Mouse (Mus musculus) hindbrain, embryonic 15.5 days (tissue): Measurements from ENCODE around the gene Cdca4. TPM values are rescaled to one million over a fixed set of nuclear protein-coding genes. Genes with fewer than 3 reads are reported as not detected.
"Not testable (repeated sequence)": the region's sequence is repeated elsewhere in the genome, so short reads cannot be mapped to it uniquely, and the experiment has no call there.

Experiments
- ATAC-seq: fragments of 200-750 bp; cut with Nextera tagmentation; 2 replicates; pipeline ENCODE4 v1.8.0; 2017; ENCODE audit warnings: low read depth, moderate number of reproducible peaks, moderate TSS enrichment; ENCODE audit not compliant: low FRiP score
- H3K27ac ChIP-seq: fragments of 300-500 bp; sonication (generic); replicated peaks from 2 replicates; pipeline ENCODE4 v1.5.1; 2015; ENCODE audit warnings: mild to moderate bottlenecking, inconsistent platforms
- H3K27me3 ChIP-seq: fragments of 300-500 bp; sonication (generic); 2 replicates; pipeline ENCODE4 v1.6.1; 2015; ENCODE audit warnings: control low read depth, inconsistent platforms
- H3K36me3 ChIP-seq: fragments of 300-500 bp; sonication (generic); 2 replicates; pipeline ENCODE4 v1.6.1; 2015; ENCODE audit warnings: control low read depth, inconsistent platforms
- H3K4me1 ChIP-seq: fragments of 300-500 bp; sonication (generic); replicated peaks from 2 replicates; pipeline ENCODE4 v1.6.1; 2015; ENCODE audit warnings: control low read depth, inconsistent platforms
- H3K4me2 ChIP-seq: fragments of 300-500 bp; sonication (generic); 2 replicates; pipeline ENCODE4 v1.6.1; 2015; ENCODE audit warnings: moderate library complexity, mild to moderate bottlenecking, inconsistent platforms
- H3K4me3 ChIP-seq: fragments of 300-500 bp; sonication (generic); 2 replicates; pipeline ENCODE4 v1.5.1; 2015; ENCODE audit warnings: mild to moderate bottlenecking, inconsistent platforms
- H3K9ac ChIP-seq: fragments of 300-500 bp; sonication (generic); 2 replicates; pipeline ENCODE4 v1.6.1; 2015; ENCODE audit warnings: inconsistent platforms
- H3K9me3 ChIP-seq: fragments of 300-500 bp; sonication (generic); 2 replicates; pipeline ENCODE4 v1.6.1; 2016; ENCODE audit warnings: control low read depth, inconsistent platforms
- WGBS: fragments of 180-500 bp; shearing (Covaris S2); methylation state at CpG from one replicate; pipeline ENCODE4 v1.1.7; 2015; 5-methylcytosine and 5-hydroxymethylcytosine counted together
- polyA plus RNA-seq: library from polyadenylated mRNA; unstranded; fragments of >200 nt; fragmentation: Nextera tagmentation; extraction: Ambion mirVana; gene quantifications from 2 replicates; pipeline ENCODE4 v1.2.1, GENCODE M21; 2015

Cdca4 gene
- polyA plus RNA-seq, 1 experiment from 2014 or later = 37.3 TPM

GRCm38 (mm10) chr12:112854610-112855333 is 25.5 kb upstream of the Cdca4 start:
- H3K27me3 ChIP-seq = no peaks in the 10 kb centered on the region

GRCm38 (mm10) chr12:112853050-112853729 is 24.0 kb upstream of the Cdca4 start:
- Histone ChIP-seq H3K36me3 (no peaks in the 10 kb centered on the region), H3K9me3 (no peaks in the 10 kb centered on the region), H3K27ac (no peak overlapping the region), H3K4me3 (no peak overlapping the region), H3K9ac (no peak overlapping the region), H3K27me3 (no peaks in the 10 kb centered on the region), H3K4me1 (no peaks in the 10 kb centered on the region), H3K4me2 (no peak overlapping the region)
- 88% methylated on average over 11 of the region's 11 CpGs for WGBS
- ATAC-seq = no peak

More at GRCm38 (mm10) chr12:112854610-112855333, 25.5 kb upstream of the Cdca4 start:
- H3K9me3 ChIP-seq = no peaks in the 10 kb centered on the region
- no peak overlapping the region for H3K9ac ChIP-seq
- H3K36me3 ChIP-seq = no peaks in the 10 kb centered on the region
- no peak overlapping the region for H3K27ac ChIP-seq
- H3K4me1 ChIP-seq = no peaks in the 10 kb centered on the region
- 82% methylated on average over 7 of the region's 7 CpGs for WGBS
- no peak overlapping the region for H3K4me3 ChIP-seq
- H3K4me2 ChIP-seq = no peak overlapping the region
- ATAC-seq = no peak

GRCm38 (mm10) chr12:112851116-112851515 is 21.9 kb upstream of the Cdca4 start:
- Histone ChIP-seq H3K36me3 (no peaks in the 10 kb centered on the region), H3K27me3 (no peaks in the 10 kb centered on the region), H3K27ac (no peak overlapping the region), H3K9me3 (no peaks in the 10 kb centered on the region), H3K9ac (no peak overlapping the region), H3K4me3 (no peak overlapping the region), H3K4me1 (no peaks in the 10 kb centered on the region), H3K4me2 (no peak overlapping the region)
- WGBS = 52% methylated on average over 8 of the region's 8 CpGs
- ATAC-seq = no peak

DNA sequence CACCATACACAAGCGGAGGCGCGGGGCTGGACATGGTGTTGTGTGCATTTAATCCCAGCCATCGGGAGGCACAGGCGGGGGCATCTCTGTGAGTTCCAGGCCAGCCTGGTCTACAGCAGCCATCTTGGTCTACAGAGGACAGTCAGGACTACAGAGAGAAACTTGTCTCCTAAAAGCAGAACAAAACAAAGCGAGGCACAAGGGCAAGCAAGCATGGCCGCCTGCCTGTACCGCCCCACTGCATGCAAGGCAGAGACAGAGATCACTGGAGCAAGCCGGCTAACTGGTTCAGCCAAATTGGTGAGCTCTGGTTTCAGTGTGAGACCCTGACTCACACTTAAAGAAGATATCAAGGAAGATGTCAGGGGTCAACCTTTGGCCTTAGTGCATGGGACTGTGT is 21.1 kb upstream of the Cdca4 start:
- no peaks in the 10 kb centered on the region for H3K4me1 ChIP-seq
- ATAC-seq = no peak
- no peaks in the 10 kb centered on the region for H3K9me3 ChIP-seq
- WGBS = 92% methylated on average over 9 of the region's 9 CpGs
- H3K4me2 ChIP-seq = no peak overlapping the region
- H3K4me3 ChIP-seq = no peak overlapping the region
- H3K27me3 ChIP-seq = no peaks in the 10 kb centered on the region
- H3K27ac ChIP-seq = no peak overlapping the region
- no peak overlapping the region for H3K9ac ChIP-seq
- H3K36me3 ChIP-seq = no peaks in the 10 kb centered on the region

- no peak overlapping the region for H3K9ac ChIP-seq
- no peaks in the 10 kb centered on the region for H3K27me3 ChIP-seq
- no peak overlapping the region for H3K4me2 ChIP-seq
- H3K4me3 ChIP-seq = no peak overlapping the region
- ATAC-seq = no peak
- H3K27ac ChIP-seq = no peak overlapping the region
- H3K4me1 ChIP-seq = no peaks in the 10 kb centered on the region
- 85% methylated on average over 11 of the region's 11 CpGs for WGBS
- no peaks in the 10 kb centered on the region for H3K9me3 ChIP-seq
- H3K36me3 ChIP-seq = no peaks in the 10 kb centered on the region
Measured at GRCm38 (mm10) chr12:112849235-112850022, 20.2 kb upstream of the Cdca4 start.

GRCm38 (mm10) chr12:112847880-112848279 is 18.7 kb upstream of the Cdca4 start:
- Histone ChIP-seq H3K9ac (no peak overlapping the region), H3K27ac (no peak overlapping the region), H3K4me2 (no peak overlapping the region), H3K4me1 (no peaks in the 10 kb centered on the region), H3K27me3 (no peaks in the 10 kb centered on the region), H3K9me3 (no peaks in the 10 kb centered on the region), H3K4me3 (no peak overlapping the region), H3K36me3 (no peaks in the 10 kb centered on the region)
- no peak for ATAC-seq
- 95% methylated on average over 2 of the region's 2 CpGs for WGBS

- Histone ChIP-seq H3K4me2 (no peak overlapping the region), H3K27me3 (no peaks in the 10 kb centered on the region), H3K4me3 (no peak overlapping the region), H3K27ac (no peak overlapping the region), H3K9ac (no peak overlapping the region), H3K36me3 (no peaks in the 10 kb centered on the region), H3K4me1 (no peaks in the 10 kb centered on the region), H3K9me3 (no peaks in the 10 kb centered on the region)
- 17% methylated on average over 3 of the region's 3 CpGs for WGBS
- no peak for ATAC-seq
Measured at GRCm38 (mm10) chr12:112843803-112844202, 14.6 kb upstream of the Cdca4 start.

- H3K27me3 ChIP-seq, H3K4me1 ChIP-seq, H3K4me3 ChIP-seq, H3K27ac ChIP-seq, H3K9me3 ChIP-seq, ATAC-seq, H3K36me3 ChIP-seq, H3K9ac ChIP-seq, H3K4me2 ChIP-seq: not testable (repeated sequence)
- WGBS = 85% methylated on average over 2 of the region's 2 CpGs
Measured at GRCm38 (mm10) chr12:112842128-112842527, 12.9 kb upstream of the Cdca4 start.

- not testable (repeated sequence) for H3K36me3 ChIP-seq, H3K4me3 ChIP-seq, H3K9me3 ChIP-seq, H3K4me1 ChIP-seq, H3K27ac ChIP-seq, H3K9ac ChIP-seq, ATAC-seq, H3K4me2 ChIP-seq, H3K27me3 ChIP-seq
- 62% methylated on average over 4 of the region's 4 CpGs for WGBS
Measured at GRCm38 (mm10) chr12:112841338-112841892, 12.2 kb upstream of the Cdca4 start.

GRCm38 (mm10) chr12:112840209-112841086 is 11.2 kb upstream of the Cdca4 start:
- Histone ChIP-seq H3K27ac (no peak overlapping the region), H3K4me1 (no peaks in the 10 kb centered on the region), H3K9me3 (no peaks in the 10 kb centered on the region), H3K4me2 (no peak overlapping the region), H3K27me3 (no peaks in the 10 kb centered on the region), H3K4me3 (no peak overlapping the region), H3K9ac (no peak overlapping the region), H3K36me3 (no peaks in the 10 kb centered on the region)
- WGBS = 77% methylated on average over 25 of the region's 25 CpGs
- ATAC-seq = no peak

GRCm38 (mm10) chr12:112835046-112835445 is 5.8 kb upstream of the Cdca4 start:
- H3K9ac ChIP-seq = no peak overlapping the region
- 70% methylated on average over 2 of the region's 2 CpGs for whole genome bisulfite sequencing
- H3K9me3 ChIP-seq = no peaks in the 10 kb centered on the region
- no peak overlapping the region for H3K27ac ChIP-seq
- H3K4me2 ChIP-seq = no peak overlapping the region
- no peaks in the 10 kb centered on the region for H3K27me3 ChIP-seq
- ATAC-seq = no peak
- H3K4me1 ChIP-seq = peaks cover 19% of the 10 kb centered on the region
- H3K4me3 ChIP-seq = no peak overlapping the region
- H3K36me3 ChIP-seq = peaks cover 5% of the 10 kb centered on the region; the same call in 1 of the 2 replicates
